Mouse (Mus musculus): ENCODE measurements at regions not wholly inside any gene's neighbourhood (a gene's known extent, or its start where the extent isn't known, plus 50 kb on each side); places are given as distances from the start of the nearest gene placed in this dataset.

DNA sequence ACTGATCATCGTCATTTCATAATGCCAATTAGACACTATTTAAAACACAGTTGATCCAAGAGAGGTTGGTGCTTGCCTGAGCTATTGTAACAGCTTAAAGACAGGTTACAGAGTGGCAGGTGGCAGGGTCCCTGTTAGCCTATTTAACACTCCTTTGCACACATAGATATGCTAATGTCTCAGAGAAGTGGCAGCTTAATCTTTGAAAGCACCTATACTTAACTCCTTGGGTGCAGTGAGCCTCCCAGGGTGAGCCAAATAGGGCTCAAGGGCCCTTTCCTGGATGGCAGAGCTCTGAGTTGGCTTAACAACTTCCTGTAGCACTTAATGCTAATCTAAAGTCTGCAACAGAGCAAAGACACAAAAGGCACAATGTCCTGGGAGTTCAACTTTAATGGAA is 1105.5 kb downstream of the Cntnap5b start:
- no peak for DNase-seq (ENCODE audit: low spot score in 2 of 2)

DNA sequence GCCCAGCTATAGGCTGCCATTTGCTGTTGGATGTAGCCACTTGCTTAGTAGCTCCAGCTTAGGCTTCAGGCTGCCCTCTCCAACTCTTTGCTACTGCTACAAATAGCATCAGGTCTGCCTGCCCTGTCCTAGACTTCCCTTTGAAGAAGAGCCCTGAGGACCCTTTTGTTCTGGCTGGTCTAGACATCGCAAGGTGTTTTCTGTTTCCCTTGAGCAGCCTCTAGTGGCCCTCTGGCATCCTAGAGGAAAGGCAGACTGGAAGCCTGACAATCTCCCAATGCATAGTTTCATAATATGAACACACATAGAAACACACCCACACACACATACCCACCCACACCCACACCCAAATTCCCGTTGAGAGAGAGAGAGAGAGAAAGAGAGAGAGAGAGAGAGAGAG is 1114.8 kb downstream of the Cntnap5b start:
- DNase-seq (ENCODE audit: low spot score in 2 of 2): peak in 1 of 2 experiments; percentile 8

- DNase-seq (ENCODE audit: low spot score in 2 of 2): no peak
Observed at GRCm38 (mm10) chr1:100888337-100888736, 1115.8 kb downstream of the Cntnap5b start.

DNA sequence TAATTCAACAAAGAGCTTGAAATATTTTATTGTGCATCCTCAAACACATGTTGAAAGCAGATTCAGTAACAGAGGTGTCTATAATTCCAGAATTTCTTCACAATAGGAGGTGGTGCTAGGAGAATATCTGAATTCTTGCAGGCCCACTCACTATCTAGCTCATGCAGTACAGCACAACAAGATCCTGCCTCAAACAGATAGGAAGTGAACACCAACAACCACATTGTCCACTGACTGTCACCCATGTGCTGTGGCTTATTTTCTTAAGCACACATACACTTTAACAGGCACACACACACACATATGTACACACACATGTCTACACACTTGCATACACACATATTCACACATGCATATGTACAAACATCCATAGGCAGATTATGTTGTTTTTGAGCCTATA is 1150.3 kb downstream of the Cntnap5b start:
- DNase-seq (ENCODE audit: low spot score in 2 of 2): no peak

GRCm38 (mm10) chr1:100928171-100928771 is 1155.7 kb downstream of the Cntnap5b start:
- DNase-seq (ENCODE audit: low spot score in 2 of 2): no peak

DNA sequence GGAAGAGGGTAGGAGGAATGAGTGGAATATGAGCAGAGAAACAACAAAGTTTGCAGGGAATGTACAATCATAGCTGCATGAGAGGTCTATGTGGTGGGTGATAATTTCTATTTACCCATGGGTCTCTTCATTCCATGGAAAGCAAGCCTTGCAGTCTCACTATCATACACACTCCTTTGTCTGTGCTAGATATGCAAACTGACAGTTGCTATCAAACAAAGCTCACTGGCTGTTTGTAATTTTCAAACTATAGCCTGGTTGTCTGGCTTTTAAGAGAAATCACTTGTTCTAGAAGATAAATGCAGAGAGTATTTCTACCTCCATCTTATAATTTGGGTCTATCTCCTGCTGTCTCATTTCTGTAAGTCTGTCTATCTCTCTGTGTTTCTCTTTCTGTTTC is 1194.7 kb downstream of the Cntnap5b start:
- no peak for DNase-seq (ENCODE audit: low spot score in 2 of 2)

- DNase-seq (ENCODE audit: low spot score in 2 of 2): no peak
Observed at GRCm38 (mm10) chr1:100971361-100971760, 1198.8 kb downstream of the Cntnap5b start.

DNA sequence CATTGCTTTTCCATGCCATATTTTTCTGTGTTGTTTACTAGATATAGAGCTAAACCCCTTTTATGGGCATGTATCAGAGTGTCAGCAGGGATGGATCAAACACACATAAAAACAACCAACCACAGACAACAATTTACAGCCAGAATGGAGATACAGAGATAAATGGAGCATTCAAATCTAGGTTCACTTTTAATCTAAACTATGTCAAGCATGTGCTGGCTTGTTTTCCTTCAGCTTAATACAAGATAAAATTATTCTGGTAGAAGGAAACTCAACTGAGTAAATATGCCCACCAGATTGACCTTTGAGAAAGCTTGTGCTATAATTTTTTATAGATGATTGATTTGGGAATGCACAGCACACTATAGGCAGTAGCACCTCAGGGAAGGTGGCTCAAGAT is 1199.7 kb downstream of the Cntnap5b start:
- DNase-seq (ENCODE audit: low spot score in 2 of 2): no peak

- DNase-seq (ENCODE audit: low spot score in 2 of 2): no peak
Observed at GRCm38 (mm10) chr1:100973713-100974112, 1201.1 kb downstream of the Cntnap5b start.

Measured in layer of hippocampus, postnatal 10 days (tissue).